Mouse (Mus musculus): ENCODE data around the gene Glrb.

DNA sequence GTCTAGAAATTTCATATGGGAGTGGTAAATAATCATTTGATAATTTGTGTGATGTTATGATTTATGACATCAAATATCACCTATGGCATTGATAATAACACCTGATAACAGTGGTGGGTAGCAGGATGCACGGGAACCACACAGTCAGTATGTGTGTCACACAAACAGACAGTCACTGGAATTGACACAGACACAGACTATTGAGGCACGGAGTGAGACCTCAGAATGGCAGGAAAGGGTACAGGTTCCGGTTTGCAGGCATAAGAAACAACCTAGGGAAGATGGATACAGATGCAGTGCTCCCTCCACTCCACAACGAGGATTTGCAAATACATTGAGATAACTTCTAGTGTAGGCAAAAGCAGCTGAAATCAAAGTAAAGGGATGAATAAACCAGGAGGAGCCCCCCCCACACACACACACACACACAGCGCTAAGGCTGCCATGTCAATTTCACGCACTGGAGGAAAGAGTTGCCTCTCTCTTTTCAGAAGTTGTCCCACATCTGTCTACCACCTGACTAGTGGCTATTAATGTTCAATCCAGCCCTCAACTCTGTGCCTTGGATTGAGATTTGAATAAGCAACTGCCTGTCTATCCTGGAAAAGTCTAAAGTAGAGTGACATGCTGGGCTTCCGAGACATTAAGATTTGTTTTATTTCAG lies 38.6 kb downstream of the Glrb start:
- TF ChIP-seq CTCF (conservative IDR thresholded peaks at IDR 0.05; ENCODE audit: insufficient read depth, insufficient read length, low read depth, low read length) (no peak), POLR2A (IDR thresholded peaks at IDR 0.05; ENCODE audit: low read depth, low read length) (no peak)

Data from kidney, adult 2 months (tissue).